Mouse (Mus musculus): Measurements from ENCODE around the gene Hat1. TPM values are rescaled to one million over a fixed set of nuclear protein-coding genes. Genes with fewer than 3 reads are reported as not detected.
A peak's percentile ranks its signal among the peaks of the same experiment; 100 is the strongest.

The Hat1 gene
- total RNA-seq (2012; rRNA removed) (91.6 and 109 TPM in 2 replicates), total RNA-seq (2014; rRNA removed) (292 and 310 TPM in 2 replicates), polyA plus RNA-seq (2012; ENCODE audit: insufficient read length, low read depth) (167 and 184 TPM in 2 replicates)

GRCm38 (mm10) chr2:71388951-71389763 is at the start of gene Hat1:
TSS of gene Hat1 (plus strand) at chr2:71388958.
- peaks cover 8 to 30% of the 10 kb centered on the region in 2 experiments for H3K4me1 ChIP-seq (ENCODE audit: control insufficient read depth in 1 of 2, insufficient read depth in 2 of 2)
- H3K27ac ChIP-seq (ENCODE audit: insufficient read depth, low read depth), result peak within 1 kb of the TSS; percentile 66
- DNase-seq (ENCODE audit: extremely low read depth), result peak; percentile 96
- no peaks in the 10 kb centered on the region for H3K9me3 ChIP-seq (replicated peaks; ENCODE audit: low read length)
- no peaks in the 10 kb centered on the region for H3K27me3 ChIP-seq (replicated peaks)
- peak within 1 kb of the TSS; percentile 71; the same call in 1 of the 2 replicates for H3K4me2 ChIP-seq (ENCODE audit: insufficient read depth, low read depth, poor library complexity, severe bottlenecking)
- in situ Hi-C loops (cut with MboI; ENCODE audit: low pct_ligation_motif_present, low pct_unique_long_range_greater_than_20kb, low sequenced_read_pairs) (no loop called here), dilution Hi-C loops (cut with MboI; ENCODE audit: extremely low pct_ligation_motif_present, extremely low pct_unique_long_range_greater_than_20kb, low sequenced_read_pairs) (no loop called here)
- TF ChIP-seq USF1 (IDR thresholded peaks at IDR 0.05; ENCODE audit: low read depth, low read length), result no peak
- peak; percentile 20; the same call in 1 of the 2 replicates for TF ChIP-seq MAZ (IDR thresholded peaks at IDR 0.05; ENCODE audit: low read depth, low read length)
- TF ChIP-seq TCF12 (IDR thresholded peaks at IDR 0.05; ENCODE audit: low read depth, low read length), result peak; percentile 83
- TF ChIP-seq KAT2A (IDR thresholded peaks at IDR 0.05; ENCODE audit: insufficient replicate concordance, low read length), result peak; percentile 59; the same call in 1 of the 2 replicates
- no peak for TF ChIP-seq ZNF384 (IDR thresholded peaks at IDR 0.05; ENCODE audit: low read depth, low read length)
- no peak for TF ChIP-seq MAFK (IDR thresholded peaks at IDR 0.05; ENCODE audit: insufficient replicate concordance, low read length)
- TF ChIP-seq CTCF (conservative IDR thresholded peaks at IDR 0.05 in 1 of 2, IDR thresholded peaks at IDR 0.05 in 1 of 2; ENCODE audit: low read depth in 2 of 2, low read length in 2 of 2), result no peak
- no peak for TF ChIP-seq PAX5 (IDR thresholded peaks at IDR 0.05; ENCODE audit: low read length)
- peak; percentile 99 for TF ChIP-seq MXI1 (IDR thresholded peaks at IDR 0.05; ENCODE audit: low read depth, low read length)
- no peak for TF ChIP-seq JUN (IDR thresholded peaks at IDR 0.05; ENCODE audit: insufficient read depth, low read depth, low read length)
- TF ChIP-seq RCOR1 (conservative IDR thresholded peaks at IDR 0.05; ENCODE audit: low read depth, low read length), result no peak; the same call in 1 of the 2 replicates
- no peak for TF ChIP-seq ZKSCAN1 (IDR thresholded peaks at IDR 0.05; ENCODE audit: borderline replicate concordance, low read depth, low read length)
- peak; percentile 66; the same call in 1 of the 2 replicates for TF ChIP-seq ZMIZ1 (IDR thresholded peaks at IDR 0.05; ENCODE audit: low read depth, low read length)
- peak; percentile 75 for TF ChIP-seq HCFC1 (IDR thresholded peaks at IDR 0.05; ENCODE audit: low read depth, low read length)
- TF ChIP-seq MAX (IDR thresholded peaks at IDR 0.05; ENCODE audit: low read length), result peak; percentile 90
- peak; percentile 90 for TF ChIP-seq ELF1 (IDR thresholded peaks at IDR 0.05; ENCODE audit: low read depth, low read length)
- TF ChIP-seq SMC3 (IDR thresholded peaks at IDR 0.05; ENCODE audit: low read depth, low read length), result no peak
- TF ChIP-seq NELFE (IDR thresholded peaks at IDR 0.05; ENCODE audit: low read depth, low read length), result peak; percentile 65
- no peak for TF ChIP-seq NRF1 (IDR thresholded peaks at IDR 0.05; ENCODE audit: low read depth, low read length)
- TF ChIP-seq CHD2 (IDR thresholded peaks at IDR 0.05; ENCODE audit: low read length), result no peak
- TF ChIP-seq ZC3H11A (IDR thresholded peaks at IDR 0.05; ENCODE audit: low read depth, low read length), result no peak
- no peak for TF ChIP-seq CHD1 (IDR thresholded peaks at IDR 0.05; ENCODE audit: low read depth, low read length)
- TF ChIP-seq MYC (IDR thresholded peaks at IDR 0.05; ENCODE audit: low read depth, low read length), result peak; percentile 63
- TF ChIP-seq BHLHE40 (IDR thresholded peaks at IDR 0.05; ENCODE audit: low read depth, low read length), result peak; percentile 100
- TF ChIP-seq UBTF (IDR thresholded peaks at IDR 0.05; ENCODE audit: low read depth, low read length), result peak; percentile 92; the same call in 1 of the 2 replicates
- 0 out of 2 replicates have a peak, but pooled peaks have one; percentile 34 for TF ChIP-seq TBP (conservative IDR thresholded peaks at IDR 0.05; ENCODE audit: low read depth, low read length)
- peak; percentile 70 for TF ChIP-seq ETS1 (conservative IDR thresholded peaks at IDR 0.05; ENCODE audit: low read depth, low read length)
- peak; percentile 81; the same call in 1 of the 2 replicates for TF ChIP-seq E2F4 (IDR thresholded peaks at IDR 0.05; ENCODE audit: insufficient replicate concordance, low read depth, low read length)
- no peak for TF ChIP-seq GABPA (IDR thresholded peaks at IDR 0.05; ENCODE audit: insufficient replicate concordance, low read depth, low read length)
- TF ChIP-seq MEF2A (IDR thresholded peaks at IDR 0.05; ENCODE audit: borderline replicate concordance, low read depth, low read length), result peak; percentile 25; the same call in 1 of the 2 replicates
- no peak for TF ChIP-seq RAD21 (IDR thresholded peaks at IDR 0.05; ENCODE audit: low read depth, low read length)
- peak; percentile 94 for TF ChIP-seq SIN3A (IDR thresholded peaks at IDR 0.05; ENCODE audit: low read length)
- TF ChIP-seq POLR2A (IDR thresholded peaks at IDR 0.05; ENCODE audit: low read depth, low read length), result peak; percentile 83
- TF ChIP-seq JUND (conservative IDR thresholded peaks at IDR 0.05; ENCODE audit: low read depth, low read length), result no peak
- TF ChIP-seq POLR2AphosphoS2 (IDR thresholded peaks at IDR 0.05; ENCODE audit: low read depth, low read length), result no peak
- no peak for TF ChIP-seq USF2 (conservative IDR thresholded peaks at IDR 0.05; ENCODE audit: low read depth, low read length)
- peak; percentile 22; the same call in 1 of the 2 replicates for TF ChIP-seq IRF4 (IDR thresholded peaks at IDR 0.05; ENCODE audit: low read depth, low read length)
- 0 out of 2 replicates have a peak, but pooled peaks have one; percentile 11 for TF ChIP-seq EP300 (IDR thresholded peaks at IDR 0.05; ENCODE audit: low read length)
- peaks cover 19% of the 10 kb centered on the region for H3K79me2 ChIP-seq (replicated peaks; ENCODE audit: control insufficient read depth, extremely low read depth, insufficient read depth, poor library complexity, severe bottlenecking)
- peak within 1 kb of the TSS; percentile 59 for H3K9ac ChIP-seq (ENCODE audit: insufficient read depth, low read depth)
- H3K4me3 ChIP-seq (replicated peaks in 1 of 3; ENCODE audit: low read depth in 2 of 3, low read length in 2 of 3, poor library complexity in 1 of 3), result peak within 1 kb of the TSS; percentile 82 to 98 (median 98)
- peaks cover 5 to 26% of the 10 kb centered on the region in 2 experiments for H3K36me3 ChIP-seq (replicated peaks in 1 of 2; ENCODE audit: control insufficient read depth in 1 of 2, insufficient read depth in 1 of 2, low read length in 1 of 2)
